Mouse (Mus musculus) embryo, embryonic 11 days (tissue): Measurements from ENCODE around the gene Rftn2.
A peak's percentile ranks its signal among the peaks of the same experiment; 100 is the strongest.

Experiments
- DNase-seq: peaks from one replicate; pipeline ENCODE4 v3.0.0-alpha.2; 2015

The Rftn2 gene

DNA sequence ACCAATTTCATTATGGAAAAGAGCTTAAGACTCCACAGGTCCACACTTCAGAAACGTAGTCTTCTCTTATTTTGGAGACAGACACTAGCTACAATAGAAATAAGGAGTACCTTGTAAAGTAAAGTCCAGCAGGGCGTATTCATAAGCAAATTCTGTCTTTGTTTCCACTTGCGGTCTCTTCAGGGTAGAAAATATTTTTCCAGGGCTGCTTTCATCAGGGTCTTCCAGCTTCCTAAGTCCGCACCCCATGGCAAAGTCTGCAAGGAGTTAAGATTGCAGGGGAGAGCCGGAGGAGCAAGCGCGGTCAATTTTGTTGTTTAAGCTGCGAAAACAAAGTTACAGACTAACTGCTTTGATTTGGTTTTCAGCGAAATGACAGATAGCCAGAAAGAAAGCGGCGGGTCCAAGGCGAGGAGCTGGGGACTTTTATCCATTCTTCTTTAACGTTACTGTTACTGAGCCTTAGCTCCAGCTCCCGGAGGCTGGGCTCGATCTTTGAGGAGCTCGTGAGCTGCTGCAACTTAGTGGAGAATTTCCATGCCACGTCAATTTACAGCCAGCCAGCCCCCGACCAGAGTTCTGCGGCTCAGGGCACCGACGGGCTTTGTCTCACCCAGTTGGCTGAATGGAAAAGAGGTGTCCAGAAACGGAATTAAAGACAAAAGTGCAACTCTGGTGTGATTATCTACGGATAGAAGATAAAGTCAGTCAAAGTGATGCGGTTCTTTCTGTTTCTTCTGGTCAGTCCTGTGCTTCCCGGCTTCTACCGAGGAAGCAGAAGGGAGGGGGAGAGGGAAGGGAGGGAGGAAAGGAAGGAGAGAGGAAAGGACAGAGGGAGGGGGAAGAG, at the start of gene Rftn2:
Gene Rftn2 (minus strand): TSS at position 772 of the 847 bp plus-strand sequence.
- peak; percentile 75 for DNase-seq

DNA sequence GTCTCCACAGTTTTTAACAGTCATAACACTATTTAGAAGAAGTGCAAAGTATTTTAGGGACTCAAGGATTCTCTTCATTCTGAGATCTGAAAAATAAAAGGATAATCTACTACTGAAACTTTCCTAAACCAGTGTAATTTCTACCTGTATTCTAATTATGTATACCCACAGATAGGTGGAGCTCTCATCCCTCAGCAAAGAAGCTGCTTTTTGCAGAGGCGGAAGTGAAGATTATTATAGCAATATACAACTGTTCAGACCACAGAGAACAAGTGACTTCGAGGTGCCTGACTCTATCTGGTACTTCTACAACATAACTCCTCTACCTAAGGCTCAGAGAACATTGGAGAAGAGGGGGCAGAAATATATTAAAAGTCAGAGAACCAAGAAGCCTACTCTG, 38.9 kb upstream of the Rftn2 start:
- no peak for DNase-seq

DNA sequence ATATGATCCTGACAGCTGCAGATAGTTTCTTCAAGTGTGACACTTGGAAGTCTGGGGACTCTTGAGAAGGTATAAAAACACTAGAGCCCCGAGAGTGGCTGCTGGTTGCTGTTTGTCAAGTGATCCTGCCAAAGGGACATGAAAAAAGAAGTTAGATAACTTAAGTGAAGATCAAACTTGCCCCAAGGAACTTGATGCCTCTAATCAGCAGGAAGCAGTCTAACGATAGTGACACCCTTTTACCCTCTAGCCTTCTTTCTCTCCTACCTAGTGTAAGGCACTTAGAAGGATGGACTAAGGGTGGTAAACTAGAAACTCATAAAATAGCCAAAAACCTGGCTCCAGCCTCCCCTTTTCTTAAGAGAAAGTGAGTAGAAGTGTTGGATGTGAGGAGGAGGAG, 37.8 kb upstream of the Rftn2 start:
- no peak for DNase-seq

DNA sequence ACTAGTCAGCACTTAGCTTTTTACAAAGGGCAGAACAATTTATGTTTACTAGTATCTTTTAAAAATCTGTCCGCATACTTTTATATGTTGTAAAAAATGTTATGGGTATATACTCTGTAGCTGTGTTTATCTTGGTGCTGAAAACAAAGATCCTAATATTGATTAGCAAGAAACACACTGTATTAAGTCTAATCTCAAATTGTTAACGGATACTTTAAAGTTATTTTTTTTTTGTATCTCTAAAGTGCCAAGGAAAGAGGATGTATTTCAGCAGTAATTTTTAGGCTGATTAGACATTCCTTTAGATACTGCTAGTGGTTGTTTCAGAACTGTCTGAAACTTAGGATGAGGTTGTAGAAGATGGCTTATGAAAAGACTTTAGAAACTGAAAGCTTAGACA, 19.8 kb upstream of the Rftn2 start:
- no peak for DNase-seq

DNA sequence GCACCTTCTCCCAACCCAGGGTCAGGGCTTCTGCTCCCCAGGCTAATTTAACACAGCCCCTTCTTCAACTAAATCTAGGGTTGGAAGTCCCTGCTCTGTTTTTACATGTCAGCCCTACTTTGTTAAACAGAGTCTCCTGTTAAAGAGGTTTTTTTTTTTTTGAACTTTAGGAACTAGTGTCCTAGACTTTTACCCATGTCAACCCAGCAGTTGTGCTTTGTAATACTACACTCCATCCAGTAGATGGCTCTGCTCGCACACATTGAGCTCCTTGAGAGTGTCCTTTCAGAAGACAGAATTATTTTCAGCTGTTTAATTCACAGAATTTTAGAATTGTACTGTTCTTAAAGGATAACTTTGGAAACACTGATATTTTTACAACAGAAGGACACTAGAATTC, 12.7 kb upstream of the Rftn2 start:
- peak; percentile 84 for DNase-seq

DNA sequence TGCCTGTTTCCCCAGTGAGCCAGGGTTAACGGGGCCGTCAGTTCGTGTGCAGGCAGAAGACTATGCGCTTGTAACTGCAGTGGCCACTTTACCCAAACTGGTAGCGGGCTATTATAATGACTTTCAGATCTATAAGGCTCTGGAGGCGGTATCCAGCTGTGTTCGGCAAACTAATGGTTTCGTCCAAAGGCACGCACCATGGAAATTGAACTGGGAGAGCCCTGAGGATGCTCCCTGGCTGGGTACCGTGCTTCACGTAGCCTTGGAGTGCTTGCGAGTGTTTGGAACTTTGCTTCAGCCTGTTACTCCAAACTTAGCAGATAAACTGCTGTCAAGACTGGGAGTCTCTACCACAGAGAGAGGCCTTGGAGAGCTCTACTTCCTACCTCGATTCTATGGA, 11.9 kb upstream of the Rftn2 start:
- no peak for DNase-seq

DNA sequence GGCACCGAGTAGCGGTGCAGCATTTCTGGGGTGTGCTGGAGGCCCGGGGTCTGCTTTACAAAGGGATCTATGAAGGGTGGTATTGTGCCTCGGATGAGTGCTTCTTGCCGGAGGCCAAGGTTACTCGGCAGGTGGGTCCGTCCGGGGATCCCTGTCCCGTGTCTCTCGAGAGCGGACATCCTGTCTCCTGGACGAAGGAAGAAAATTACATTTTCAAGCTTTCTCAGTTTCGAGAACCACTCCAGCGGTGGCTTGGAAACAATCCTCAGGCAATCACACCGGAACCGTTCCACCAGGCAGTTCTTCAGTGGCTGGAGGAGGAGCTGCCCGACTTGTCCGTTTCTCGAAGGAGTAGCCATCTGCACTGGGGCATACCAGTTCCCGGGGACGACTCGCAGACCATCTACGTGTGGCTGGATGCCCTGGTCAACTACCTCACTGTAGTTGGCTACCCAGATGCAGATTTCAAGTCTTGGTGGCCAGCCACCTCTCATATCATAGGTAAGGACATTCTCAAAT, 11.1 kb upstream of the Rftn2 start:
- peak; percentile 26 for DNase-seq

DNA sequence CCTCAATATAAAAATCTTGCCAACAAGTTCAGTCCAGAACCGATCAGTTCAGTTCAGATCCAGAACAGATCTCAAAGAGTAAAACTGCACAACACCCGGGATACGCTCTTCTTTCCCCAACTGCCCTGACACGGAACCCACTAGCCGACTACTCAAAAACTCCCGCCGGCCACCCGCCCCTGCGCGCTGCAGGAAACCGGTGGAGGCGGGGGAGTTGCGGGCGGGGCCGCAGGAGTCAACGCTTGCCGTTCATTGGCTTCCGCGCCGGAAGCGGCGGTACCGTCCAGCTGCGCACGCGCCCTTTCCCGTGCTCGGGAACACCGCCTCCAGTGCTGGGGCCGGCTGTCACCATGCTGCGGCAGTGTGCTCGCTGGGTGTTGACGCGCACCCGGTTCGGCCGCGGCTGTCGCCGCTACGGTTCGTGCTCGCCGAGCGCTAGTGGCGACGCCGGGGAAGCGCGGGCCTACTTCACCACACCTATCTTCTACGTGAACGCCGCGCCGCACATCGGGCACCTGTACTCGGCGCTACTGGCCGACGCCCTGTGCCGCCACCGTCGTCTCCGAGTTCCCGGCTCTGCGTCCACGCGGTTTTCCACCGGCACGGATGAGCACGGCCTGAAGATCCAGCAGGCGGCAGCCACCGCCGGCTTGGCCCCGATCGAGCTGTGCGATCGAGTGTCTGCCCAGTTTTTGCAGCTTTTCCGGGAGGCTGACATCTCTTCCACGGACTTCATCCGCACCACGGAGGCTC, 10.5 kb upstream of the Rftn2 start, which contains the start of gene Mars2:
Gene Mars2 (plus strand): TSS at position 288 of the 753 bp plus-strand sequence.
- DNase-seq: peak; percentile 99

DNA sequence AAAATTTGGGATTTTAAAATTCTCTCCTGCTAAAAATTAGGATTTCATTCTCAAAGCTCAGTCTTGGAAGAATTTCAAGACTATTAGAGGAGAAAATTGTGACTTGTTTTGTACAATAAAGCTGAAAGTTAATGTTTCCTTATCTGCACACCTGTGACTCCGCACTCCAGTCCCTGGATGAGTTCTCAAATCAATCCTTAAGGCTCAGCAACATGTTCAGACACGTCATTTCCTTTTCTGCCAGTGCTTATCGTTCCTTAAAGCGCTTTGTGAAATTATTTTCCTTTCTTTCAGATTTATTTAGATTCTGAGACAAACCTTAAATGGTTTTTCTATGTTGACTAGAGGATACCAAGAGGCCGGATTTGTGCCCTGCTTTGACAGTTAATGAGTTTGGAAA, 9.9 kb upstream of the Rftn2 start:
- no peak for DNase-seq

DNA sequence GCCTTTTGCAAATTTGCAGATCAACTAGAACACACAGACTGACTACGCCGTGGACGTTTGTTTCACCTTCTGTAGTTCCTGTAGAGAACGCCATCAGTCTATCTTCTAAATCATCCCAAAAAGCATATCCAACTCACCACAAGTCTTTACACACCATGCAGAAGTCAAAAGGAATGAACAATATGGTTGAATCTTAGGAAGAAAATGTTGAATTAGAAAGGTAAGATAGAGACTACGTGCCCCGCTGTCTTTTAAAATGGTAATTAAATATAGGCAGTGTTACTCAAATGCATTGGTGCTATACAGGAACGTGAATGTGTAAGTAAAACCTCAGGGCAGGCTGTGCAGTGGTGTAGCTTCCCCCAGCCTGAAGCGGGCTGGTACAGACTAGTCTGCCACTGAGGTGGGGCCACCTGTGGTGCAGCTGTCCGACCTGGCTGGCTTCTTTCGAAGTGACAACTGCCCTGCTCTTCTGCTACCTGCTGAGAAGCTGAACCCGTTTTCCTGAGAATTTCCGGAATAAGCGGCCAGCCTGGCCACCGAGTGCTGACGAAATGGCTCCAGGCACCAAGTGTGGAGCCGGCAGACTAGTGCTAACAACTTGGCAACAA, 8.4 kb upstream of the Rftn2 start:
- no peak for DNase-seq

DNA sequence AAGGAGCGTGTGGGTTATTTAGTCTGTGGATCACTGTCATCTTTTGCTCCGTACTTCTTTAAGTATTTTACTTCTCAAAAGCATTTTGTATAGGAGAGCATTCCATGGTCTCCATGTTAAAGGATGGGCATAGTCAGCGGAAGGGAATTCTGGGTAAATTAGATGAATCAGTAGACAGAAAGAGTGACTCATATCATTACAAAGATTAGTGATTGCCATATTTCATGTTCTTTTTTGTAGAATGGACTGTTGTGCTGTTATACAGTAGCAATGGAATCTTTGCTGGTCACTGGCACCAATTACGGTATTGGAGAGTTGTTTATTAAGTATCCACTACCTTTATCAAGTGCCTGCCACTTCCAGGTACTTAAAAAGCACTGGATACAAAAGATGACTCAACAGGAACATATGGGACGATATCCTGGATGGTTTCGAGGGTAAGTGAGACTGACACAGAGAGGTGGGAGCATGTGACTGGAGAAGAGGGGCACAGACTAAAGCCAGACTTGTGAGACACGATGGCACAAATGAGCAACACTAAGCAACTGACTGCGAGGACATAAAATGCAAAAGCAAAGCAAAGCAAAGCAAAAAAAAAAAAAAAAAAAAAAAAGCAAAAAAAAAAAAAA, 1.8 kb upstream of the Rftn2 start:
- DNase-seq: no peak

DNA sequence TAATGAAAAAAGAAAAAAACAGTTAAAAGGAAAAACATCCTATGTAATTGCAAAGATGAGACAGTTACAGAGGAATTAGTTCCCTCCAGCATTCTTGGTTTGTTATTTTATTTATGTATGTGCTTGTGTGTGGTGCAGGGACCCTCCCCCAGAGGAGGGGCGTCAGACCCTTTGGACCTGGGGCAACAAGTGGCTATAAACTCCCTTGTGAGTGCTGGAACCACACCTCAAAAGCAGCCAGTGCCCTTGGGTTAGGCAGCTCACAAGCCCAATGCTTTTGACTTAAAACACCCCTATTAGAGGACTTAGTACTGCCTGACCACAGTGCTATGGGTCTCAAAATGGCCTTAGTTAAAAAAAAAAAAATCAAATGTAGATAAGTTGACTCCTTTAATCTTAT, 794 bp upstream of the Rftn2 start:
- DNase-seq: no peak

DNA sequence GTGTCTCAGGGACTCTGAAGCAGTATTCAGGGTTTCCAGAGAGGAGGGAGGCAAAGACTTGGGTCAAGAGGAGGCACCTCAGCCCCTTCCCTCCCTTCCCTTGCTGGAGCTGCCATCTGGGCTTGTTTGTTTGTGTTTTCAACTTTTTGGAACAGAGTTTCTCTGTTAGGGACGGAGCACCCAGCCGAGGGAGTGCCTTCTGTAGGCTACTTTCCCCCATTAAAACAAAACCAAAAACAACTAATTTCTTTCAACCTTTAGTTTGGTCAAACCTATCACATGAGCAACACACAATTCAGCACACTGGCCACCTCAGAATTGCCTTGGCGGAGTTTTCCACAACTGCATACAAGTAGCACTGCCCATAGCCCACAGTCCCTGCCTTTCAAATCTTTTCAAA, 1.2 kb downstream of the Rftn2 start:
- DNase-seq: peak; percentile 45

DNA sequence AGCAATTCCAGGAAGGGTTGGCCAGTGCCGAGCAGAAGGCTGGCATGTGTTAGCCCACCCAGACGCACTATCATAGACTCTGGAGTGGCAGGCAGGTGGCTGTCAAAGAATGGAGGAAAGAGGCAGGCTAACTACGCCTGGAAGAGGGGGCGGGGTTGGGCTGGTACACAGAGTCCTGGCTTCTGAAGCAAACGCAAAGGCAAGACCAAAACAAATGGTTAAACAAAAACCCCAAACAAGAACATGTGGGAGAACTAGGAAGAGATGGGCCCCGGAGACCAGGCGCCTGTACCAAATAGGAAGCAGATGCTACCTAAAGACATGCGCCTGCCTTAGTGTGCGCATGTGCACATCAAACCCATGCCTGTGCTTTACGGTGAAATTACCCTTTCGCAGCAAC, 2.5 kb downstream of the Rftn2 start:
- peak; percentile 46 for DNase-seq

DNA sequence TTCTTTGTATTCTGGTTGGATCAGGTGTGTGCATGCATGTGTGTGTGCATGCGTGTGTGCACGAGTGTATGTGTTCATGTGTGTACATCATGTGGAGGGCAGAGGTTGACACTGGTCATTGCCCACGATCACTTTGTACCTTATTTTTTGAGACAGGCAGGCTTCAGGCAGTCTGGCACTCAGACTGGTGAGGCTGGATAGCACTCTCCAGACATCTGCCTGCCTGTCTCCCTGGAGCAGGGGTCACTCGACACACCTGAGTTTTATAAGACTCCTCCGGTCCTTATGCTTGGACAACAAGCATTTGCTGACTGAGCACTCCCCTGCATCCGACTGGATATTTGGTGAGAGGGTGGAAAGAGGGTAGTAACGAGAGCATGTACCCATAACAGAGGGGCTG, 3.6 kb downstream of the Rftn2 start:
- DNase-seq: no peak

DNA sequence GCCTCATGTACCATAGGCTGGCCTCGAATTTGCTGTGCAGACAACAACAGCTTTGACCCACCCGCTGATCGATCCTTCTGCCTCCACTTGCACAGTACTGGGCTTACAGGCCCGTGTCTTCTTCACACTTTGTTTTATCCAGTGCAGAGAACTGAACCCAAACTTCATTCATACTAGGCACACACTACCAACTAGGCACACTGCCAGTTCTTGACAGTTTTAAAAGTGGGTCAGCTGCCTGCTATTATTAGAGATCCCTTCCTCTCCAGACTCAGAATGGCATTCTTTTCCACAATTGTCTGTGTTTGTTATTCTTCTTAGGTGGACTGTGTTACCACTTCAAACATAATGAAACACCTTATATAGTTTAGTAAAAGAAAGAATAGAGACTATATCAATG, 5.2 kb downstream of the Rftn2 start:
- no peak for DNase-seq

DNA sequence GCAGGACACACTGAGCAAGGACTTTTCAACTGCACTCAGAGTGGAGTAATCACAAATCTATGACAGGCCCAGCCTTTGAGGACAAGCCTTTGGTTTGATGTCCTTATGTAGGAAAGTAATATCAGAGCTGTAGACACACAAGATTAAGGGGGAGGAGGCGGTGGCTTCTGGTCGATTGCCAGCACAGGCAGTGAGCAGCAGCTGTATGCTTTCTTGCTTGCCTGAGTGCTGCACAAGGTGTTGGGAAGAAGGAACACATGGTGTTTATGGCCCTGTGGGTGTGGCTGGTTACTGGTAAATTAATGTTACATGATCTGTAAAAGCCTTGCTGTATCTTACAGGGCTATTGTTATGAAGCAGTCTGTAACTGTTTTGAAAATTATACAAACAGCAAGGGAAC, 9.4 kb downstream of the Rftn2 start:
- DNase-seq: no peak

DNA sequence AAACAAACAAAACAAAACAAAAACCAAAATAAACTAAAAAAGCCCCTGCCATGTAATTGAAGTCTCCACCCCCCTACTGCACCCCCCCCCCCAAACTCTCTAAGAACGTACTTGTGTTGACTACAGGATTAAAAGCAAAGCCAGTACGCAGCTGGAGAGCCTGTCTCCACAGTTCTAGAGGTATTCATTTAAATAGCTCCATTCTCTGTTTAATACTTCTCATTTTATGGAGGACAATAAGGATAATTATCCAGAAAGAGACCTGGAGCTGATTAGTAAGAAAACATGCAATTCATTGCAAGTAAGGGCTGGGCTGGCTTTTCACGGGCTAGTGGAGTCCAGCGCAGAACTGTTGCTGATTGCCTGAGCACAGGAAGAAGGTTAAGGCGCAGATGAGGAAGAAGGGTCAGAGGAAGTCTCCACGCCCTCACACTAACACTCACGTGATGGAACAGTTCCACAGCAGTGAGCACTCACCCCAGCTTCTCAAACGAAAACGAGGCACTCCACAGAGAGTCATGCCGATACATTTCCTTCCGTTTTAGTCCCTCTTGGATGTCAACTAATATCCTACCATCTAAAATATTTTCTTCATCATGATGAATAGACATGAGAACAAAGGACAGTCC, 11.3 kb downstream of the Rftn2 start:
- DNase-seq: no peak

DNA sequence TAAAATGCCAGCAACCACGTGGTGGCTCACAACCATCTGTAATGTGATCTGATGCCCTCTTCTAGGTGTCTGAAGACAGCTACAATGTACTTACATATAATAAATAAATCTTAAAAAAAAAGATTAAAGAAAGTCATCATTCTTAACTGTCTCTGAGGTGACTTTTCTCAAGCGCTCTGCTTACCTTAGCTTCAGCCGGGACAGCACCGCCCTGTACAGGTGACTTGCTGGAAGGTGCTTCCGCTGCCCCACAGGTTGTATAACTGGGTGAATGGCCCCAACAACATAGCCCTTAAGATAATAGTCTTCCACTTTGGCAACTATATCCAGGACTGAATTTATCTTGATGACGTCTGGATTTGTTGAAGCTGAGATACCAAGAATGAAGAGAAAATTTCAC, 12.6 kb downstream of the Rftn2 start:
- DNase-seq: no peak

DNA sequence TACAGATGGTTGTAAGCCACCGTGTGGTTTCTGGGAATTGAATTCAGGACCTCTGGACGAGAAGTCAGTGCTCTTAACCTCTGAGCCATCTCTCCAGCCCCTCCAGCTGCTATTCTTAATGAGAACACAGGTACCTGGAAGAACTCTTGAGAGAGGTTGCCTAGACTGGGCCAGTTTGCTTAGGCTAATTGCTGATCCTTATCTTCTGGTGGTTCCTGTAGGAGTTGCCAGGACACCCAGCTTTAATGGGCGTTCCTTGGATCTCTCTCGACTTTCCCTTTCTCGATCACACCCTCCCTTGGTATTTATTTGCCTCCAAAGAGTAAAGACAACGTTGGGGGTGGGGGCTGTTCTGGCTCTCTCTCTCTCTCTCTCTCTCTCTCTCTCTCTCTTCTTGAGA, 13.1 kb downstream of the Rftn2 start:
- DNase-seq: no peak

DNA sequence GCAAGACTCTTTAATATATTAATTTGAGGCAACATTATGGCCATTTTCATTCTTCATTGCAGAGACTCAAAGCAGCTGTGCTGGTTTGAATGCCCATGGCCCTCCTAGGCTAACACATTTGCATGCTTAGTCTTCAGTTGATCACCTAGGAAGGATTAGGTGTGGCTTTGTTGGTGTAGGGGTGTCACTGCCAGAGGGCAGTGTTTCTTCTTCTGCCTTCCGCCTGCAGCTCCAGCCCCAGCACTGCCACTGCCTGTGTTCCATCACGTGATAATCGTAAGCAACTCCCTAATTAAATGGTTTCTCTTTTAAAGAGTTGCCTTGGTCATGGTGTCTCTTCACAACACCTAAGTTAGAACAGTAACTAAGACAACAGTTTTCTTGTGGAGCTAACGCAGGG, 13.8 kb downstream of the Rftn2 start:
- no peak for DNase-seq

DNA sequence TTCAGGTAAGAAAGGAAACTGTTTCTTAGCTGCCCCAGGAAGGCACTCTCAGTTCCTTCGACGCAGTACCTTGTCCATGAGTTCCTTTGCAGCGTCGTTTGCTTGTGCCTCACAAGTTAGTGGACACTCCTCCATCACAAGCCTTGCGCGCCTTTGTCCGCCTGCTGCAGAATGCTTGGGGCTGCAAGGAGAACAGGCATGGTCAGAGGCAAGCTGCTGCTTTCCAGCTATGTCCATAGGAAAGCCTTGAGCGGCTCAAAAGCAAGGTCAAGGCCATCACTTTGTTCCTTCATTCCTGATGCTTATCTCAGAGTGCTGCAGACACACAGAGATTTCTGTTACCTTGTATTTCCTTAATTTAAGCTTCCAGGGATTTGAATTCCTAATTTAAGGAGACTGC, 15.5 kb downstream of the Rftn2 start:
- no peak for DNase-seq
